Mouse (Mus musculus) limb, embryonic 10.5 days (tissue): ENCODE data around the gene Nkain4. TPM values are rescaled to one million over a fixed set of nuclear protein-coding genes. Genes with fewer than 3 reads are reported as not detected.

Experiments used
- DNase-seq: peaks from one replicate; pipeline ENCODE4 v3.0.0-alpha.2; 2017; ENCODE audit warnings: low spot score
- H3K27ac ChIP-seq: fragments of 300-500 bp; sonication (generic); 2 replicates; pipeline ENCODE4 v1.5.1; 2016; ENCODE audit warnings: mild to moderate bottlenecking
- H3K27me3 ChIP-seq: fragments of 300-500 bp; sonication (generic); 2 replicates; pipeline ENCODE4 v1.6.1; 2016; ENCODE audit warnings: low read depth, mild to moderate bottlenecking; ENCODE audit not compliant: poor library complexity, severe bottlenecking
- H3K36me3 ChIP-seq: fragments of 300-500 bp; sonication (generic); 2 replicates; pipeline ENCODE4 v1.6.1; 2016; ENCODE audit warnings: mild to moderate bottlenecking, moderate library complexity
- H3K4me1 ChIP-seq: fragments of 300-500 bp; sonication (generic); 2 replicates; pipeline ENCODE4 v1.6.1; 2016
- H3K4me3 ChIP-seq: fragments of 300-500 bp; sonication (generic); 2 replicates; pipeline ENCODE4 v1.5.1; 2016; ENCODE audit warnings: mild to moderate bottlenecking, moderate library complexity
- H3K9me3 ChIP-seq: fragments of 300-500 bp; sonication (generic); replicated peaks from 2 replicates; pipeline ENCODE4 v1.6.1; 2016; ENCODE audit warnings: mild to moderate bottlenecking
- WGBS: fragments of 180-500 bp; shearing (Covaris S2); methylation state at CpG from one replicate; pipeline ENCODE4 v1.1.7; 2016; 5-methylcytosine and 5-hydroxymethylcytosine counted together
- polyA plus RNA-seq: library from polyadenylated mRNA; unstranded; fragments of >200 nt; fragmentation: Nextera tagmentation; extraction: Ambion mirVana; gene quantifications from 2 replicates; pipeline ENCODE4 v1.2.1, GENCODE M21; 2016

Gene Nkain4
- polyA plus RNA-seq, 1 experiment from 2014 or later, result 4.4 TPM

DNA sequence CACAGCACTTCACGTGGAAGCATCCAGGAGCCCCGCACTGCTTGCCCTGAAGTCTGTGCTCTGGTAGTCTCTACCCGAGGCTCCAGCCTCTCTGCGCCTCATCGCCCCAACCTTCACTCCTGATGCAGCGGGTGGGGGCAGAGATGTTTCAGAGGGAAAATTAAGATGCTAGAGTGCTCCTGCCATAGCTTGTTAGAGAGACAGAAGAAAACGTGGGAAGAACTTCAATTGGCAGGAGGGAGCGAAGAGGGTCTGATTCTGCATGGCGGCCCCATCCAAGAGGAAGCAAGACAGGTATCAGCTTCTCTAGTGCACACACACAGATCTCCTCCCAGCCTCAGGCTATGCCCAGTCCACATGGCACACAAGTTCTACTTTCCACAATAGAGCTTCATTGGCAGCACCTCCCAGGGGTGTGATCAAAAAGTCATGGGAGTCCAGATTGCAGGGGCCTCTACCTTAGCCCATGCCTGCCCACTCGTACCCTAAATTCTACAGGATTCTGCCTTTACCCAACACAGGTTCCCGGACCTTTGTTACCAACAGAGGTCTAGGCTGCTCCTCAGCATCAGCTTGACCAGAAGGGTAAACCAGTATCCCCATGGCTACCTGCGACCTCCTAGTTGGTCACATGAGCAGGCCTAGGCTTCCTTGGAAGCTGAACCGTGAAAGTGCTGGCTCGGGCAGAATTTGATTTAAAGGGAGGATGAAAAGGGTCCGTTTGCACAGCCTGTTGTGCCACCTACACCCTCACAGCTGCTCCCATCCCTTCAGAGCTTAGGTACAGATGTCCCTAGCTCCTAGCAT lies 57.5 kb downstream of the Nkain4 start:
- Histone ChIP-seq H3K9me3 (no peaks in the 10 kb centered on the region), H3K27me3 (peaks cover 63% of the 10 kb centered on the region), H3K4me1 (peaks cover 24% of the 10 kb centered on the region), H3K36me3 (no peaks in the 10 kb centered on the region), H3K27ac (no peak overlapping the region), H3K4me3 (no peak overlapping the region)
- 76% methylated on average over 15 of the region's 15 CpGs for WGBS
- no peak for DNase-seq

DNA sequence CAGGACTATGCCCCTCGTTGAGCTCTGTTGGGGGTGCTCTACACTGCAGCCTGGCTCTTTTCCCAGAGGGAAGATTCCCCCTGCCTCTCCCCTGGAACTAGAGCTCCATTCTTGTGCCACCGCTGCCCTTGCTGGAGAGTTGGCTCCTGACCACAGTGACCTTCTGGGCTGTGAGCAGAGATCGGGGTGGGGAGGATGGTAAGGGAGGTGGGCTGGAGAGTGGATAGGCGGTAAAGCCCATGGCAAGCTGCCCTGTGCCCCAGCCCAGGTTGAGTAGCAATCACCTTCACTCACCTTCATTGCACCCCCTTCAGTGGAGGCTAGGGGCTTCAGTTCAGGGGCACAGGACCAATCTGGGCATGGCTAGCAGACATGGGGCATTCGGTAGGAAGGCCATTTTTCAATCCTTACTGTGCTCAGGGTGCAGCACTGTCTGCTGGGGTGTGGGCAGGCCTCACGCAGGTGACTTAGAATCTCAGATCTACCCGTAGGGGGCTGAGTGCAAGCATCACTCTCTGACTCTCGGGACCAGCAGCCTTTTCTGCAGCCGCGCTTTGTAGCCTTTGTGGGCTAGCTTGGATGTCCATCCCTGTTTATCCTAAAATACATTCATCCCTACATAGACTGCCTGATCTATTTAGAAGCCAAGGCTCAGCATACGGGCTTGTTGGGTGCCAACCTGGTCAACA lies 58.5 kb downstream of the Nkain4 start:
- Histone ChIP-seq H3K27me3 (peaks cover 73% of the 10 kb centered on the region), H3K9me3 (no peaks in the 10 kb centered on the region), H3K36me3 (no peaks in the 10 kb centered on the region), H3K4me3 (no peak overlapping the region), H3K27ac (no peak overlapping the region), H3K4me1 (peaks cover 30% of the 10 kb centered on the region)
- no peak for DNase-seq
- WGBS, result 82% methylated on average over 11 of the region's 11 CpGs

DNA sequence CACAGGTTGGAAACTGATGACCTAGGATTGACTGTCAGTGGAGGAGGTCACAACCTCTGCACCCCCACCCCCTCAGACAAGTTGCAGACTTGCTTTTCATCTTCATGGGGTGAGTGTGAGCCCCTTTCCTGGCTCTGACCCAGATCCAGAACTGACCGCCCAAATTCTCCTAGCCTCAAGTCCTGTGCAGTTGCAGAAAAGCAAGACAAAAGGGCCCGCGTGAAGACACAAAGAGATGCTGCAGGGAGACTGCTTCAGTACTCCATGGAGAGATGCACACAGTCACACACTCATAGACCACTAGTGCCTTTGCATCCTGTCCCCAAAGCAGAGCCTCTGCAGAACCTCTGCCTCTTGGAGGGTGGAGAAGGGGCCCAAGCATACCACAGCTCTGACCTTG lies 59.2 kb downstream of the Nkain4 start:
- no peak overlapping the region for H3K4me3 ChIP-seq
- no peak for DNase-seq
- H3K9me3 ChIP-seq, result no peaks in the 10 kb centered on the region
- WGBS, result 82% methylated on average over 3 of the region's 3 CpGs
- H3K27ac ChIP-seq, result no peak overlapping the region
- H3K27me3 ChIP-seq, result peaks cover 80% of the 10 kb centered on the region
- no peaks in the 10 kb centered on the region for H3K36me3 ChIP-seq
- peaks cover 37% of the 10 kb centered on the region for H3K4me1 ChIP-seq

DNA sequence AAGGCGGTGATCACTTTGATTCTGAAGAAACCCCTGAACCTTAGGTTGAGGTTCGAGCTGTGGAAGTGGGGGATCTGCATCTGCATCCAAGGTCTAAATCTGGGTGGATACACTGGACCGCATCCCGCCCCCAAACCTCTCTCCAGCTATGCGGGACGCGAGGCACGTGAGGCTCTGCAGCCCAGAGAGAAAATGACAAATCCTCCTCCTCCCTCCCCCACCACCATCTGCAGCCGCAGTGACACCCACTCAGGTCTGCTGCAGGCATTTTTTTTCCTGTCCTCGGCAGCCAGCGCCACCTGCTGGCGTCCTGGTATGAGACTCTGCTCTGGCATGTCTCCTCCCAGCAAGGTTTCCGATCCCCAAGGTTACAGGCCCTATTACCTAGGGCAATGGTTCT lies 59.8 kb downstream of the Nkain4 start:
- Histone ChIP-seq H3K27me3 (peaks cover 86% of the 10 kb centered on the region), H3K36me3 (no peaks in the 10 kb centered on the region), H3K4me1 (peaks cover 40% of the 10 kb centered on the region), H3K27ac (no peak overlapping the region), H3K4me3 (peak overlapping the region; percentile 52), H3K9me3 (no peaks in the 10 kb centered on the region)
- peak; percentile 84 for DNase-seq
- under 1% methylated on average over 13 of the region's 13 CpGs for WGBS

DNA sequence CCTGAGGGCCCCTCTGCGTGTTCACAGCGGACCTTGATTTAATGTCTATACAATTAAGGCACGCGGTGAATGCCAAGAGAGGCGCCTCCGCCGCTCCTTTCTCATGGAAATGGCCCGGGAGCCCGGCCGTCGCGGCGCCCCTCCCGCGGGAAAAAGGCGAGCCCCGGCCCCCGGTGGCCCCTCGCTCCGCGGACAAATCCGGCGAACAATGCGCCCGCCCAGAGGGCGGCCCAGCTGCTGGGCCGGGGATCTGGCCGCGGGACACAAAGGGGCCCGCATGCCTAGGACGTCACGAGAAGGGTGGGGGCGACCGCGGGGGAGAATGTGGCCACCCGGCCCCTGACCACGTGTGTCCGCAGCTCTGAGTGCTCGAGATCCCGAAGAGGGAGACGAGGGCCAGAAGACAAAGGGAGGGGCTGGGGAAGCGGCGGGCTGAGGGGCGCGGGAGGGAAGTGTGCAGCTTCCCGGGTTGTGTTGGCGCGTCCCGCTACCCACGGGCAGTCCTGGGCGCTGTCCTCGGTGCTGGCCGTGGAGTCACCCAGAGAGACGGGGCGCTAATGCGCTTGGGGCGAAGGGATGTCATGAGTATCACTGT lies 60.4 kb downstream of the Nkain4 start:
- Histone ChIP-seq H3K4me1 (peaks cover 40% of the 10 kb centered on the region), H3K36me3 (no peaks in the 10 kb centered on the region), H3K4me3 (peak overlapping the region; percentile 52), H3K27me3 (peaks cover 92% of the 10 kb centered on the region), H3K9me3 (no peaks in the 10 kb centered on the region), H3K27ac (peak overlapping the region; percentile 50; the same call in 1 of the 2 replicates)
- under 1% methylated on average over 57 of the region's 57 CpGs for WGBS
- peak; percentile 68 for DNase-seq

DNA sequence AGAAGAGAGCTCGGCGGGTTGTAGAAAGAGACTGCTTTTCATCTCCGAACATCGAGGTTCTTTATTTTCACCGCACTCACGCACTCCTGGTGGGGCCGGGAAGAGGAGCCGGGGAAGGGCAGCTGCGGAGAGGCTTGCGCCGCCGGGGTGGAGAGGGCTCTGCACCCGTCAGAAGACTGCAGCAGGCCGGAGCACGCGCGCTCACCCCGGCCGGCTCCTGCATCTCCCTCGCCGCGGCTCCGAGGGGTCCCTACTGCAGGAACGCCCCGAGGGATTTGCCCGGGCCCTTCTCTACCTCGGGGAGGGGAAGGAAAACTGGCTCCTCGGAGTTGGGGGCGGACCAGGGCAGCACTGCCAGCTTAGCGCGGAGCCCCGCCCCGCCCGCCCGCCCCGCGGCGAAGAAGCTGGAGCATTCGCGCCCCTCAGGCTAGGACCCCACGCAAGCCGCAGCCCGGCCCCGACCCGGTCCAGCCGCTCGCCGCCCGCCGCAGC lies 60.9 kb downstream of the Nkain4 start:
- H3K27ac ChIP-seq, result peak overlapping the region; percentile 50; the same call in 1 of the 2 replicates
- no peaks in the 10 kb centered on the region for H3K36me3 ChIP-seq
- H3K27me3 ChIP-seq, result peaks cover 97% of the 10 kb centered on the region
- peak; percentile 63 for DNase-seq
- H3K4me3 ChIP-seq, result peak overlapping the region; percentile 52
- under 1% methylated on average over 47 of the region's 50 CpGs for WGBS
- peaks cover 40% of the 10 kb centered on the region for H3K4me1 ChIP-seq
- no peaks in the 10 kb centered on the region for H3K9me3 ChIP-seq

DNA sequence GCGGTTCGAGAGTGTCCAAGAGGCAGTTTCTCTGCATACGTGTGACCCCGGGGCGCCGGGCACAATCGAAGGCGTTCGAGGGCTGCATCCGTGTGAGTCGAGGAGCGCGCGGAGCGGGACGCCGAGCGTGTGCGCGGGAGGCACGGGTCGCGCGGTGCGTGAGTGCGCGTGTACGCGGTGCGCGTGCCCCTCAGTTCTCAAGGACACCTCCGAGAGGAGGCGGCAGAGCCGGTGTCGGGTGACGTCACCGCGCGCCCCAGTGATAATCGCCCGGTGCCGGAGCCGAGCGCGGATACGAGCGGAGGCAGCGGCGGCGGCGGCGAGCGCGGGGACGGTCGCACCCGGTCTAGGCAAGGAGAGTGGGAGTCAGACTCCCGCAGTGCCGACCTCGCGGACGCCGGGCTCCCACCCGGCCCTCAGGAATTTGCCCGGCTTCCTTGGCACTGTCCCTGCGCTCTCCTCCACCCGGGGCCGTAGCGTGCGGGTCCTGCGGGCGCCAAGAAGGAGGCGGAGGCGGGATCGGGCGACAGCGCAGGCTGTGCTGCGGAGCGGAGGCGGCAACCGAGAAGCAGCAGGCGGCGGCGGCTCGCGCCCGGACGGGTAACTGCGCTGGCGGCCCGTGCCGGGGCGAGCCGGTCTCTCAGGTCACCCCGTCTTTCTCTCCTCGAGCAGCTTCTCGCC lies 61.5 kb downstream of the Nkain4 start:
- DNase-seq, result peak; percentile 37
- peak overlapping the region; percentile 52 for H3K4me3 ChIP-seq
- peaks cover 40% of the 10 kb centered on the region for H3K4me1 ChIP-seq
- H3K27me3 ChIP-seq, result peaks cover 100% of the 10 kb centered on the region
- WGBS, result under 1% methylated on average over 97 of the region's 97 CpGs
- H3K27ac ChIP-seq, result peak overlapping the region; percentile 50; the same call in 1 of the 2 replicates
- no peaks in the 10 kb centered on the region for H3K36me3 ChIP-seq
- no peaks in the 10 kb centered on the region for H3K9me3 ChIP-seq

DNA sequence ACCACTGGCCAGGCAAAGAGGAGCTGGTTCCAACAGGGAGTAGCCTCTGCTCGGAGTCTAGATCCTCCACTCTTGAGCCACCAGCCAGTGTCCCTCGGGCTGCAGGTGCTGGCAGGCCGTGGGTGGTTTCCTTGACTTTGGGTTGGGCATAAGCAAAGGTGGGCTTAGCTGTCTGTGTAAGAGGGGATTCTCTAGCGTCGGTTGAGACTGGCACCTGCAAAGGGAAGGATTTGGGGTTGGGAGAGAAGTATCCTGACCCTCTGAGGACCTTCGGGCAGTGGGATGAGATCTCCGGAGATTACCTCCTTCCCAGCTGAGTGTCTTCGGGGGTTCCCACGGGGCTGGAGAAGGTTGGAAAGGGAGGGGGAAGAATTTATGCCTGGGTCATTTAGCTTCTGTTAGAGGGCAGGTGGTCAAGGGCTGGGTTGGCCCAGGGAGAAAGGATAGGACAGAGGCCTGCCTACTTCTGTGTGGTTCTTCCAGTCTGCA lies 62.6 kb downstream of the Nkain4 start:
- no peak overlapping the region for H3K27ac ChIP-seq
- H3K27me3 ChIP-seq, result peaks cover 100% of the 10 kb centered on the region
- H3K4me3 ChIP-seq, result no peak overlapping the region
- no peaks in the 10 kb centered on the region for H3K36me3 ChIP-seq
- H3K4me1 ChIP-seq, result peaks cover 40% of the 10 kb centered on the region
- 6% methylated on average over 9 of the region's 9 CpGs for WGBS
- no peaks in the 10 kb centered on the region for H3K9me3 ChIP-seq
- DNase-seq, result no peak

DNA sequence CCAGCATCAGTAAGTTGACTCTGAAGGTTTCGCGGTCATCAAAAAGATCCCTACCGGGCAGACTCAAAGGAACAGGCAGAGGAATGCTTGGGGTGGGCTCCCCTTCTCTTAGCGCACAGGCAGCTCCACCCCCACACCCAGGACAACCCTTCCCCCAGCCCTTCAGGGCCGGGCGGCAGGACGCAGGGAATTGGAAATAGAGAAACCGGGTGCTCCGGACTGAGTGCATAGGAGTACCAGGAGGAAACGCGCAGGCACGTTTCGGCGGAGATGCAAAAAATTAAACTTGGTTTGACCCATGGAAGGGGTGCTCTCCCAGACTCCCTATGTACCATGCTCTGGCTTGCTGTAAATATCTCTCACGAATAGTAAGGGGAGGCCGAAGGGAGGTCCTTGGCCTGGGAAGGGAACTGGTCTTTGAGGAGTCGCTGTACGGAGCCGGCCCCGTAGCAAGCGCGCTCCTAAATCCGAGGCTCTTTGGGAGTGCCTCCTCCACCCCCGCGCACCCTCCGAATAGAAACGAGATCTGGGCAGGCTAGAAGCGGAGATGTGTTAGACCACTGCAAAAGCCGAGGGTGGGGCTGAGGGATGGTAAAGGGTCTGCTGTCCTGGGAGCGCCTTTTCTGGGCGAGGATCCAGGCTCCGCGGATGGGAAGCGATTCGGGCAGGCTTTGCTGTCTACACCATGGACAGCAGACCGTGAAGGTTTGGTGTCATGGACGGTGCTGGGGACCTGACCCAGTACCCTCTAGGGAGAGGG lies 63.2 kb downstream of the Nkain4 start:
- Histone ChIP-seq H3K36me3 (no peaks in the 10 kb centered on the region), H3K4me1 (peaks cover 40% of the 10 kb centered on the region), H3K27me3 (peaks cover 100% of the 10 kb centered on the region), H3K9me3 (no peaks in the 10 kb centered on the region), H3K27ac (peak overlapping the region; percentile 5; the same call in 1 of the 2 replicates), H3K4me3 (peak overlapping the region; percentile 35)
- 1% methylated on average over 37 of the region's 37 CpGs for WGBS
- DNase-seq, result peak; percentile 53

DNA sequence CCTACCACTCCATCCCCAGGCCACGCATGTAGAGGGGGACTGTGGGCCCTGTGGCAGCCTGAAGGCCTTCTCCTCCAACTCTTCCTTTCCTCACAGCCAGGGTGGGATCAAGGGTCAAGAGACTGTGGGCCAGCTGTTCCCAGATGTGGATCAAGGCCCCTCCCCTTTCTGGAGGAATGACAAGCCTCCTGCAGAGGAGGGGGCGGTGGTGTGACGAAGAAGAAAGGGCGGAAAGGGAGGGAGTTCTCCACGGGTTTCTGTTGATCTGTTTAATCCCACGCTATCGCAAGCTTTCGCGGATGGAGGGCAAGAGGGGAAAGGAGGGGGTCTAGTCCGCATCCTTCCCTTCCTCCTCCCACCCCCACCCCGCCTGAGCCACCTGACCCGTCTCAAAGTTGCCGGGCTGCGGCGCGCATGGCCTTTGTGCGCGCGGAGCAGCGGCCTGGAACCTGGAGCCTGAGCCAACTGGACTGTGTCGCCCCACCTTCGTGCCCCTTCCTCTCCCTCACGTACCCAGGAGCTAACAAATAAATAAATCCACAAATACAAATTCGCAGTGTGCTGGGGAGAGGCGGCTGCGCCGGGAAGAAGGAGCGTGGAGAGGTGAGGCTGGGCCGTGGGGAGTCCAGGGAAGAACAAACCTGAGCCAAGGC lies 64.0 kb downstream of the Nkain4 start:
- Histone ChIP-seq H3K36me3 (no peaks in the 10 kb centered on the region), H3K27ac (peak overlapping the region; percentile 5; the same call in 1 of the 2 replicates), H3K4me1 (peaks cover 40% of the 10 kb centered on the region), H3K4me3 (peak overlapping the region; percentile 35), H3K9me3 (no peaks in the 10 kb centered on the region), H3K27me3 (peaks cover 100% of the 10 kb centered on the region)
- peak; percentile 49 for DNase-seq
- under 1% methylated on average over 29 of the region's 29 CpGs for whole genome bisulfite sequencing

DNA sequence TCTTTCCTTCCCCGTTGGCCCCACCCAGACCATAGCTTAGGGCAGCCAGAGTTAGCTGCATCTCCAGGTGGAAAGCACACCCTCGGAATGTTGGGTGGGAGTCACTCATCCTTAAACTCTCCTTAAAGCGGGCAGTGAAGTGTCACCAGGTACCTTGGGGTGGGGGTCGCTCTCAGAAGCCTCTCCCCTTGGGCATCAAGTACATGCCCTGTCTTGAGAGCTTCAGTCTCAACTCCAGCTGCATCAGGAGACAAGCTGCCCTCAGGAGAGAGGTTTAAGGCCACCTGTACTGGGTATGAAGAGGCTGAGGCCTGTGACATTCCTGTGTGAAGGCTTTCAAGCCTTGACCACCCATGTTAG lies 64.6 kb downstream of the Nkain4 start:
- no peaks in the 10 kb centered on the region for H3K36me3 ChIP-seq
- H3K9me3 ChIP-seq, result no peaks in the 10 kb centered on the region
- 19% methylated on average over 4 of the region's 4 CpGs for WGBS
- H3K4me1 ChIP-seq, result peaks cover 40% of the 10 kb centered on the region
- H3K27me3 ChIP-seq, result peaks cover 97% of the 10 kb centered on the region
- H3K27ac ChIP-seq, result no peak overlapping the region
- no peak overlapping the region for H3K4me3 ChIP-seq
- DNase-seq, result no peak
